Mouse (Mus musculus) kidney, adult 11 months (tissue): ENCODE measurements around the gene Tmem178b.

Source experiments
- DNase-seq: peaks from one replicate; pipeline ENCODE4 v3.0.0; 2022

Tmem178b gene

DNA sequence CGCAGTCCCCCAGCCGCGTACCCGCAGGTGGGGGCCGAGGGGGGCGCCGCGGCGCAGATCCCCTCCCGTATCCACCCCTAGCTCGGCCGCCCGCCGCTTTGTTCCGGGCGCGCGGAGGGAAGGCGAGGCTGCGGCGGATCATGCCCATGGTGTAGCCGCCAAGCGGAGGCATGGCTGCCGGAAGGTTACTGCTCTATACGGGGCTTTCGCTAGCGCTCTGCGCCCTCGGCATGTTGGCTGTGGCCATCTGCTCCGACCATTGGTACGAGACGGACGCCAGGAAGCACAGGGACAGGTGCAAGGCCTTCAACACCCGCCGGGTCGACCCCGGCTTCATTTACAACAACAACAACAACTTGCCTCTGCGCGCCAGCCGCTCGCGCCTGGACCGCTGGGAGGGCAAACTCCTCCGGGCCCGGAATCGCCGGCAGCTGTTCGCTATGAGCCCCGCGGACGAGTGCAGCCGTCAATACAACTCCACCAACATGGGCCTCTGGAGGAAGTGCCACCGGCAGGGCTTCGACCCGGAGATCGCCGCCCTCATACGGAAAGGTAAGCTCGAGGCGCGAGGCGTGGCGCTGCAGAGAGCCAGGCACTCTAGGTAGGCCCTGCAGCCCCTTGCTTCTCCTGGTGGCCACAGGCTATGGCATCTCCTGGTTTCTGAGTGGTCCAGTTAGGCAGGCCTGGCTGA is at the start of gene Tmem178b:
TSS of gene Tmem178b (plus strand) at position 371 of the 691 bp plus-strand sequence.
- peak; percentile 4 for DNase-seq

DNA sequence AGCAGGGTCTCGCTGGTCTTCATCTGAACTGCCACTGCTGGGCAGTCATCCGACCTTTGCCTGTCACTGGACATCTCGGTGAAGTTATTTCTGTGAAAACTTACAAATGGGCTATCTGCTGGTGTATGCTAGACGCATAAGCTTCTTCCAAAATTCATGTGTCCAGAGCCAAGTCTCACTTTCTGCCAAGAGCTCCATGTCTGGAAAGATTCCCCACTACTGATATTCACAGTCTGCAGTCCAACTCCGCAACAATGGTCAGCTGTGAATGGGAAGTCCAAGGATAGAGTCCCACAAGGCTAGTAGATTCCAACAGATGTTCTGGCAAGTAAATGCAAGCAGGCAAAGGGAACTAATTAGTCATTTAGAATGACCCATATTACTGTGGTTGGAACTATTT is 44.3 kb upstream of the Tmem178b start:
- DNase-seq: no peak

DNA sequence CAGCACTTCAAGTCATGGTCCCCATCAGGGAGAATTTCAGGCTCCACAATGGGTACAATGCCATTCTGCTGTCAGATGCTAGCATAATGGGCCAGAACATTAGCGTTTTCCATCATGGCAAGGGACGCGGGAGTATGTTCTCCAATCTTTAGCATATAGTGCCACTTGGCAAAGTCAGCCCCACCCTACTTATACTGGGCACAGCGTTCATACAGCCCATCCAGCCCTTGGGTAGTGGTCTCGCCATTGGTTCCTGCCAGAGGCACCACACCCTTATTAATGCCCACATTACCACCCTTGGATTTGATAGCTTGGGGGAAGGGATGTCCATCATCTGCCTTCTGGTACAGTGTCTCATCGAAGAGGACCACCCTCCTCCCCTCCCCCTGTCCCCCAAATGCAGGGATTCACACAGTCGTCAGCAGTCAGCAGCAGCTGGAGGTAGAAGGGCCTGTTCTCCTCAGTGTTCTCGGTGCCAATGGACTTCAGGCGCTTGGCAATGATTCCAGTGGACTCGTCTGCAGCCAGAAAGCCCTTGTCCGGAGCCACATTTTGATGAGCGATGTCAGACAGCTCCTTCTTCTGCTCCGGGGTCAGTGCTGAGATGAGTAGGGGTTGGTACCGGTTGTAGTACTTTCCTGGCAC is 29.3 kb upstream of the Tmem178b start:
- no peak for DNase-seq

- DNase-seq: no peak
These were observed 25.5 kb upstream of the Tmem178b start for GRCm38 (mm10) chr6:39847538-39847937.

GRCm38 (mm10) chr6:39848766-39849165 is 24.3 kb upstream of the Tmem178b start:
- no peak for DNase-seq

- DNase-seq: no peak
These were observed 23.4 kb upstream of the Tmem178b start for GRCm38 (mm10) chr6:39849667-39850066.

GRCm38 (mm10) chr6:39870271-39871135 is 2.6 kb upstream of the Tmem178b start:
- DNase-seq: no peak

- peak; percentile 12 for DNase-seq
These were observed 1.4 kb upstream of the Tmem178b start for GRCm38 (mm10) chr6:39871381-39872305.

DNA sequence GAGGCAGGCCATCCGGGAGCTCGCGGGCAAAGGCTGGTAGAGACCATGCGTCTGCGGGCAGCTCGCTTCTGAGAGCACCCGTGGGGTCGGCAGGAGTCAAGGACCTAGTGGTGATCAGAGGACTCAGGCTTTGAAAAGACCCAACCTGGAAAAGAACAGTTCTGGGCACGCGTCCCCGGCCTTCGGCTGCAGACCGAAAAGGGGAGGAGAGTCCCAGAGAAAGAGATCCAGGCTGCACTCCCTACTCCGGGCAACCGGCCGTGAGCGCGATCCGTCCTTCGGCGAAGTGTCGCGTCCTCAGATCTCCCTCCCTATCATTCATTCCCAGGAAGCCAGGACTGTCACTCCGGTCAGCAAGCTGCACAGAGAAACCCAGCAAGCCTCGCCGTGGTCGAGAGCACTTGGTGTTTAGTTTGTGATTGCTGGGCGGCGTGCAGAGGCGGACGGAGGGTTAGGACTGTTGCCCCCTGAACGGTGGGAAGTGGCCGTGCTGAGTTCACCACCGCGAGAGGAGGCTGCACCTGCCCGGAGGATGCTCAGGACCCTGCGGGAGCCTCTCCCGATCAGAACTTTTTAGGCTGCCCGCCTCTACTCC is 668 bp upstream of the Tmem178b start:
- no peak for DNase-seq

- DNase-seq: no peak
These were observed 2.1 kb downstream of the Tmem178b start for GRCm38 (mm10) chr6:39875186-39875585.

DNA sequence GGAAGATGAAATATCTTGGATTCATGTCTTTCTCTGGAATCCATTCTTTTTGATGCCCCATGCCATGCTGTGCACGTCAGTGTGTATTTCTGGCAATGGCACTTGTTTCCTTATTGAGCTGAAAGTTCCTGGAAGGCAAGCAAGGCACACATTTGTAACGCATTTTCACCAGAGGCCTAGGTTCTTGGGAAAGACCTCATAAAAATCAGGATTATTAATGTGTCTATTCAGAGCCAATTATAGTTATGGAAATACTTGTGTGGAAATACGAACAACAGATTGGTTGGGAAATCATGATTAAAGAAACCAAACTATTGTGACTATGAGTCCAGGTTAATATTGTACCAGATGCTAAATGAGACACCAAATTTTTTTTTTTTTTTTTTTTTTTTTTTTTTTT is 3.4 kb downstream of the Tmem178b start:
- DNase-seq: no peak

DNA sequence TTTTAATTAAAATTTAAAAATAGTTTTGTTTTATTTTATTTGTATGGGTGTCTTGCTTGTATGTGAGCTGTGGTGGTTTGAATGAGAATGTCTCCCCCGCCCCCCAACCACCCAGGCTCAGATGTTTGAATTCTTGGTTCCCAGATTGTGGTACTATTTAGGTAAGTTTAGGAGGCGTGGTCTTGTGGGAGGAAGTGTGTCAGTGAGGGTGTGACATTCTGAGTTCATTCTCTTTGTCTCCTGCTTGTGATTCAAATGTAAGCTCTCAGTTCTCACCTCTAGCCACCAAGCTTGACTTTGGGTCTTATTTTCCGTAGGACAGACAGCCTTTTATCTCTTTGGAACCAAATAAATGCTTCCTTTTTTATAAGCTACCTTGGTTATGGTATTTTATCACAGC is 17.7 kb downstream of the Tmem178b start:
- DNase-seq: no peak

DNA sequence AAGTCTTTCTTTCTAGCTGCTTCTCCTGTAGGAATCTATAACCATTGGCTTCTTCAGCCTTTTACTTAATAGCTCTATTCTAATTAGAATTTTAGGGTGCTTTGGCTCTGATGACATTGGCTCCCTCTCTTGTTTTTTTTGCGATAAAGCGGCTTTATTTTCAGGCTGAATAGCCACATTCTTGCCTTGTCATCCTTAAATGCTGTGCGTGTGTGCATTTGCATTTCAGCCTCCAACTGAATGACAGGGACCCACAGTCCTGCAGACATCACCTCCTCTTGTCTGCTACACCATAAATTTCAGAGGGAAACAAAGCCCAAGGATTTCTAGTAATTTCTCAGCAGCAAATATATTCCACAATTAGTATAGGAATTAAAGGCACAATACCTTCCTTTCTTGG is 23.4 kb downstream of the Tmem178b start:
- DNase-seq: no peak

- no peak for DNase-seq
These were observed 26.2 kb downstream of the Tmem178b start for GRCm38 (mm10) chr6:39899231-39899630.

DNA sequence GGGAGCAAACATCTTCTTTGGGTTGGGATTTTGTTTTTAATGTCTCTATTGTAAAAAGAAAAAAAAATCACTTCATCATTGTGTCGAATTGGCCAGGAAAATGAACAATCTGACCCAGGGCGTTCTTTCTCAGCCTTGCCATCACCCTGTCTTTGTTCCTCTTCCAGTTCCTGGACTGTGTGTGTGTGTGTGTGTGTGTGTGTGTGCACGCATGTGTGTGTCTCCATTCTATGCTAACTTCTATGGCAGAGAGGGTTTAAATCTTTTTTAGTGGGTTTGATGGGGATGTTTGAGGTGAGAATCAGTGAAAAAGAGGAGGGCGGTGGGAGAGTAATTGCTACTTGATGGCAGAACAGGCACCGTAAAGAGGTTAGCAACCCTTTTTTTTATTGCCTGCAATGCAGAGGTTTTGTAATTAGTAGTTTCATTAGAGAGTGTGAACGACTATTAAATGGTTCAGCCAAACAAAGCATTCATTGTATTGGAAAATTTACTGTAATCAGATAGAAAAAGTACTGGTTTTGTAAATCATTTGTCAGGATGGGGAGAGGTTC is 30.2 kb downstream of the Tmem178b start:
- DNase-seq: no peak

DNA sequence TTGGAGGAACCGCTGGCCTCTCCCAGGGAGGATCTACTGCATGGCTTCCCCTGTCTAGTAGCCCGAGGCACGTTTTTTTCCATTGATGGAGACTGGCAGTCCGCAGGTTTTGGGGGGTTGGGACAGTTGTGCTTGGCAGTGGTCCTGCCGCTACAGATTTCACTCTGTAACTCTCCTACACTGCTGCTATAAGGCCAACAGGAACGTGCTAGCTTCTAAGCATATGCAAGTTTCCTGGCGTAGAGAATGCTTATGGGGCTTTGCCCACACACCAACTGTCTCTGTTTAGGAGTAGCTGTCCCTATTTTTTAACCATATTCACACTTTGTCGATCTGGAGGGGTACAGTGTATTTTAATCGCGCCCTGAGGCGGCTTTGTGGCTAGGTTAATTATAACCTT is 30.8 kb downstream of the Tmem178b start:
- DNase-seq: no peak

GRCm38 (mm10) chr6:39914956-39915355 is 41.9 kb downstream of the Tmem178b start:
- DNase-seq: no peak

DNA sequence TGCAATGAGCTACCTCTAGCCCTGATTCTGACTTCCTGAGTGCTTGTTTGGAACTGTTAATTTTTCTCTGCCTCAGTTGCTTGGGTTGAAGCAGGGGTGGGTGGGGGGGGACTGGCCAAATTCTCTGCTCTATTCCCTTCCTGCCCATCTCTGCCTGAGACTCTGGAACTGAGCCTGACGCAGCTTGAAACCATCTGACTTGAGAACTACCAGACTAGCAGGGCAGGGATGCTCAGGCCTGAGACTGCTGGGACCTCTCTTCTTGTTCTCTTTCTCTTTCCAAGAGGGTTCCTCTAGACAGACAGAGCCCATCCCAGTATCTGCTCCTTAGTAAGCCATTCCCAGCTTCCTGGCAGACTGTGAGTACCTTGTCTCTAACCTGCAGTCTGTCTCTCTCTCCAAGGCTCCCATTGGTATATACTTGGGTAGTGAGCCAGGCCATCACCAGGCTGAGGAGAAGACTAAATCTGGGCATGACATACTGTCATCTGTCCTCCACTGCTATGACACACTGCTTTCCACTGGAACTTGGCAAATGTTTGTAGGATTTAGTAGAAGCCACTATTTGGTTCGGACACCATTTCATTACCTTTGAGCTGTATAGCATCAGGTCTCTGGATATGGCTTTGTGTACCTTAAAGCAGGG is 42.7 kb downstream of the Tmem178b start:
- no peak for DNase-seq

DNA sequence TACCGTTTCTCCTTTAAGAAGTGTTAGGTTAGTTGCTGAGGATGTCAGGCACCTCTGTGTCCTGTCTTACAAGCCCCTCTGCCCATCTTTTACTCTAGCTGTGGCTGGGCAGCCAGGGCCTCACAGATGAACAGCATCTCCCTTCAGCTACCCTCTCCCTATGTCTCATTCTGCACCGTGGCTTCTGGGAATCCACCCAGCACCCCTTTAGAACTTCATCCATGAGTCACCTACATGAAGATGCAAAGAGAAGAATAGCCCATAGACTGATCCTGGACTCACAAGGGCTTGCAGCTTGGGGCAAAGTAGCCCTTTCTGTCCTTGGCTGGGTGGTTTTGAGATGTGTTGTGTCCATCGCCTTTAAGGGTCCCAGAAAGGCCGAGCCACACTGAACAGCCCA is 43.4 kb downstream of the Tmem178b start:
- no peak for DNase-seq

GRCm38 (mm10) chr6:39917242-39917641 is 44.2 kb downstream of the Tmem178b start:
- DNase-seq: no peak

GRCm38 (mm10) chr6:39917729-39918128 is 44.7 kb downstream of the Tmem178b start:
- DNase-seq: no peak
